Mouse (Mus musculus) forebrain, embryonic 11.5 days (tissue): ENCODE measurements at regions not wholly inside any gene's neighbourhood (a gene's known extent, or its start where the extent isn't known, plus 50 kb on each side); places are given as distances from the start of the nearest gene placed in this dataset.
A peak's percentile ranks its signal among the peaks of the same experiment; 100 is the strongest.

Experiments used
- ATAC-seq: fragments of 200-750 bp; cut with Nextera tagmentation; replicated peaks from 2 replicates; pipeline ENCODE4 v1.8.0; 2017; ENCODE audit warnings: moderate TSS enrichment; ENCODE audit not compliant: low FRiP score
- DNase-seq: peaks from one replicate; pipeline ENCODE4 v3.0.0-alpha.2; 2017; ENCODE audit warnings: low spot score
- H3K27ac ChIP-seq: fragments of 300-500 bp; sonication (generic); 2 replicates; pipeline ENCODE4 v1.5.1; 2014; ENCODE audit warnings: low read depth, low read length
- H3K27me3 ChIP-seq: fragments of 300-500 bp; sonication (generic); 2 replicates; pipeline ENCODE4 v1.6.1; 2014; ENCODE audit warnings: mild to moderate bottlenecking, low read length, mixed read lengths; ENCODE audit not compliant: control insufficient read depth, insufficient read depth
- H3K36me3 ChIP-seq: fragments of 300-500 bp; sonication (generic); 2 replicates; pipeline ENCODE4 v1.6.1; 2014; ENCODE audit warnings: mild to moderate bottlenecking, low read length, moderate library complexity, mixed read lengths; ENCODE audit not compliant: control insufficient read depth, insufficient read depth
- H3K4me1 ChIP-seq: fragments of 300-500 bp; sonication (generic); replicated peaks from 2 replicates; pipeline ENCODE4 v1.6.1; 2014; ENCODE audit warnings: low read length, mixed read lengths; ENCODE audit not compliant: control insufficient read depth, insufficient read depth
- H3K4me2 ChIP-seq: fragments of 300-500 bp; sonication (generic); 2 replicates; pipeline ENCODE4 v1.6.1; 2014; ENCODE audit warnings: low read depth, mild to moderate bottlenecking, low read length, moderate library complexity, mixed read lengths; ENCODE audit not compliant: severe bottlenecking
- H3K4me3 ChIP-seq: fragments of 300-500 bp; sonication (generic); 2 replicates; pipeline ENCODE4 v1.5.1; 2014; ENCODE audit warnings: low read depth, low read length
- H3K9ac ChIP-seq: fragments of 300-500 bp; sonication (generic); 2 replicates; pipeline ENCODE4 v1.6.1; 2014; ENCODE audit warnings: low read length
- H3K9me3 ChIP-seq: fragments of 300-500 bp; sonication (generic); 2 replicates; pipeline ENCODE4 v1.6.1; 2016; ENCODE audit warnings: low read length, mixed read lengths; ENCODE audit not compliant: control insufficient read depth
- WGBS: fragments of 180-500 bp; shearing (Covaris S2); extraction: QIAGEN DNeasy Blood & Tissue Kit; methylation state at CpG from one replicate; pipeline ENCODE4 v1.1.7; 2014; 5-methylcytosine and 5-hydroxymethylcytosine counted together

GRCm38 (mm10) chr3:157842872-157843271 lies 82.0 kb downstream of the Cth start:
- 84% methylated on average over 3 of the region's 3 CpGs for WGBS
- ATAC-seq, result no peak

DNA sequence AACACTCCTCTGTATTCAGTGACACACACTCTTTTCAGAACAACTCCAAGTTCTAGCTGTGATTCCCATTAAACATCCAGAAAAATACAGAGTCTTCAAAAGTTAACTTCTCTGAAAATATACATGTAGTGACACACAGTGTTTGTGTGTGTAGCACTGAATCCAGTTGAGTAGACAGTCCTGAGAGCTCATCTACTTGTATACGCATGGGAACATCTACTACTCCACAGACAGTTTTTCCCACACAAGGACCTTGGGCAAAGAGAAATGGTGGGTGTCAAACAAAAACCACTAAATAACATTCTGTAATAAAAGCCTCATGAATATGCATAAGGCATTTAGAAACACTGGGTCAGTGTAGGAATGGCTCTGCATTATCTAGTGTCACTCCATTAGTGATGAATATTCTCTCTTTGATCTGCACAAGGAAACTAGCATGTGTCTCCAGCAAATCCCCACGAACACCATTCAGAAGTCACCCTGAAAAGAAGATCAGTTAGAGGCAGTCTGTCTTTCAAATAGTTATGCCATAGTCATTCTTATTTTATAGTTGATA lies 83.6 kb downstream of the Cth start:
- Histone ChIP-seq H3K4me3 (no peak overlapping the region), H3K4me2 (no peak overlapping the region), H3K9ac (no peak overlapping the region), H3K4me1 (no peaks in the 10 kb centered on the region), H3K27ac (no peak overlapping the region), H3K36me3 (no peaks in the 10 kb centered on the region), H3K27me3 (no peaks in the 10 kb centered on the region), H3K9me3 (no peaks in the 10 kb centered on the region)
- 48% methylated on average over 2 of the region's 2 CpGs for WGBS
- DNase-seq (no peak), ATAC-seq (peak; percentile 78)

More at GRCm38 (mm10) chr3:157842872-157843271, 82.0 kb downstream of the Cth start:
- no peak for DNase-seq
- H3K27me3 ChIP-seq, result no peaks in the 10 kb centered on the region
- no peaks in the 10 kb centered on the region for H3K9me3 ChIP-seq
- H3K36me3 ChIP-seq, result no peaks in the 10 kb centered on the region
- H3K9ac ChIP-seq, result no peak overlapping the region
- H3K4me3 ChIP-seq, result no peak overlapping the region
- H3K4me2 ChIP-seq, result no peak overlapping the region
- H3K4me1 ChIP-seq, result no peaks in the 10 kb centered on the region
- no peak overlapping the region for H3K27ac ChIP-seq

GRCm38 (mm10) chr3:157804307-157804706 lies 120.6 kb downstream of the Cth start:
- Histone ChIP-seq H3K36me3 (no peaks in the 10 kb centered on the region), H3K4me1 (no peaks in the 10 kb centered on the region), H3K4me2 (no peak overlapping the region), H3K27ac (no peak overlapping the region), H3K4me3 (no peak overlapping the region), H3K27me3 (no peaks in the 10 kb centered on the region), H3K9me3 (no peaks in the 10 kb centered on the region), H3K9ac (no peak overlapping the region)
- ATAC-seq (no peak; the same call in 1 of the 2 replicates), DNase-seq (no peak)
- WGBS, result 68% methylated on average over 3 of the region's 3 CpGs

DNA sequence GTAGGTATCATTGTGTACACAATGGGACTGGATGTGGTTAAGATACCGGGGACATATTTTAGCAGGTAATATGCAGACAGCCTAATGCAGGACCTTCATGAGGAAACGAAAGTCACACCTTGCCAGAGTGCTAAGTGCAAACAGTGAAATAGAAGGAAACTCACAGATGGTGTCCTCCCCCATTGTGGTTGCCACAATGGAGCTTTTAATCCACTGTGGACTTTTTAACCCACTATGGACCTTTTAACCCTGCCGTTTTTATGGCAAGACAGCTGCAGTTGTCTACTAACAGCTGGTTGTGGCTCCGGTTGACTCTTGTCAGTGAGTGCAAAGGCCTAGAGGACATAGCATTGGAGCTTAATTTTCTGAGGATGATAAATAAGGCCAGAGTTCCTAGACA lies 121.5 kb downstream of the Cth start:
- Histone ChIP-seq H3K27me3 (no peaks in the 10 kb centered on the region), H3K36me3 (no peaks in the 10 kb centered on the region), H3K9ac (no peak overlapping the region), H3K27ac (no peak overlapping the region), H3K4me1 (no peaks in the 10 kb centered on the region), H3K9me3 (no peaks in the 10 kb centered on the region), H3K4me2 (no peak overlapping the region), H3K4me3 (no peak overlapping the region)
- ATAC-seq (no peak), DNase-seq (no peak)
- 78% methylated on average over 4 of the region's 4 CpGs for WGBS

- Histone ChIP-seq H3K27me3 (no peaks in the 10 kb centered on the region), H3K4me1 (no peaks in the 10 kb centered on the region), H3K36me3 (no peaks in the 10 kb centered on the region), H3K9me3 (no peaks in the 10 kb centered on the region), H3K27ac (no peak overlapping the region), H3K4me2 (no peak overlapping the region), H3K9ac (no peak overlapping the region), H3K4me3 (no peak overlapping the region)
- WGBS, result 67% methylated on average over 4 of the region's 4 CpGs
- no peak for DNase-seq
- peak; percentile 38 for ATAC-seq
Observed at GRCm38 (mm10) chr3:157787559-157788256, 137.2 kb downstream of the Cth start.

DNA sequence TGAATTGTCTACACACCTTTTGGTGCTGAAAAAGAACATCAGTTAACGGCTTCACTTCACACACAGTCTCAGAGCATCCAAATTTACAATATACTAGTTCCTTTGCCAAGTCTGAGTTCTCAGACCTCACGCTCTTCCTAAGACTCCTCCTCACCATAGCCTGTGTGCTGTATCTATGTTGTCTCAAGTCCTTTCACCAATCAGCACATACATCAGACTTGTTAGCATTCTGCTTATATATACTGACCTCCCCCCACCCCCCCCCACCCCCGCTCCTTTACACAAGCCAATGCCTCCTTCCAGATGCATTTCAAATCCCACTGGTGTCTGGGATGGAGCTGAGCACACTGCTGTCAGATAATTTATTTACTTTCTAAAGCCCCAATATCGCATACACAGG lies 143.8 kb downstream of the Cth start:
- H3K9ac ChIP-seq, result no peak overlapping the region
- no peak overlapping the region for H3K4me2 ChIP-seq
- H3K27me3 ChIP-seq, result no peaks in the 10 kb centered on the region
- no peaks in the 10 kb centered on the region for H3K4me1 ChIP-seq
- WGBS, result 84% methylated on average over 4 of the region's 4 CpGs
- ATAC-seq, result no peak
- no peak for DNase-seq
- no peak overlapping the region for H3K4me3 ChIP-seq
- H3K36me3 ChIP-seq, result no peaks in the 10 kb centered on the region
- H3K9me3 ChIP-seq, result no peaks in the 10 kb centered on the region
- H3K27ac ChIP-seq, result no peak overlapping the region

DNA sequence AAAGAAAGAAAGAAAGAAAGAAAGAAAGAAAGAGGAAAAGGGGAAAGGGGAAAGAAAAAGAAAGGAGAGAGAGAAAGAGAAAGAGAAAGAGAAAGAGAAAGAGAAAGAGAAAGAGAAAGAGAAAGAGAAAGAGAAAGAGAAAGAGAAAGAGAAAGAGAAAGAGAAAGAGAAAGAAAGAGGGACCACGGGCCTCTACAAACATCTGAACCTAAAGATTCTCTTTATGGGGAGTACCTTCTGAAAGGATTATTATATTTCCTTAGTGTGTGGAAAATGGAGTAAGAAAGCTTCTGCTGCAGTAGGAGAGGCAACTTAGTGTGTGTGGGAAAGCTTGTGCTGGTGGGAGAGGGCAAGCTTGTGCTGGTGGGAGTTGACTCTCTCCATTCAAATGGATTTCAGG lies 147.1 kb downstream of the Cth start:
- ATAC-seq, result no peak

DNA sequence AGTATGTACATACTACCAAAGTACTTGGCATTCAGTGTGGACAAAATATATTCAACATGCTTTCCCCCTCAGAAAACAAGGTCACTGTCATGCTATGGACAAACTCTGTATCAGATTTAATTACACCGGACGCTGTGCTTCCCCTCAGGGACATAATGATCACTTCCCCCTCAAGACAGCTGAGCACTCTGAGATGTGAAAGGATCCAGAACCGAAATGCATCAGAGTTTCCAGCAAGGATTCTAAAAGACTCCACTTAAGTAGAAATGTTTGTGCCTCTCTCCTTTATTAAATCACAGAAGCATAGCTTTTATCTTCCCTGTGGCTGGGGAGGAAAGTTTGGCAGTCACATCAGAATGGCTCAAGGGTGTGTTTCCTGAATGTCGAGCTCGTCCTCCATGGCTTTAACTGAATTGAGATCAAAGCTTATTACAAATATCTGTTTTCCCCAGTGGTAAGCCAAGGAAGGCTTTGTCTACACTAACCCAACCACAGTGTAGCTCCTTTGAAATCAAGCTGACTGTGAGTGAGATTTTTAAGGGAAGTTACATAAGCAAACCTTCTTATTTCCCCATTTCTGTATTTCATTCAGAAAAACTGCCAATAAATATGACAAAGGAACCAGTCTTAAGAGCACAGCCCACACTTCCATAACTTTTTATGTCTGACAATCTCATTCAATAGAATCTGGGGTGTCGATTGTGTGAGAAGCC lies 161.2 kb downstream of the Cth start:
- H3K9me3 ChIP-seq, result no peaks in the 10 kb centered on the region
- ATAC-seq (no peak), DNase-seq (no peak)
- 65% methylated on average over 6 of the region's 6 CpGs for WGBS
- no peak overlapping the region for H3K9ac ChIP-seq
- H3K36me3 ChIP-seq, result no peaks in the 10 kb centered on the region
- H3K27me3 ChIP-seq, result no peaks in the 10 kb centered on the region
- H3K4me3 ChIP-seq, result no peak overlapping the region
- no peak overlapping the region for H3K4me2 ChIP-seq
- no peak overlapping the region for H3K27ac ChIP-seq
- H3K4me1 ChIP-seq, result no peaks in the 10 kb centered on the region

More for the DNA sequence above, 147.1 kb downstream of the Cth start:
- WGBS, result 90% methylated on average over 1 of the region's 1 CpGs
- Histone ChIP-seq H3K4me3 (no peak overlapping the region), H3K4me2 (no peak overlapping the region), H3K9ac (no peak overlapping the region), H3K27ac (no peak overlapping the region), H3K27me3 (no peaks in the 10 kb centered on the region), H3K9me3 (no peaks in the 10 kb centered on the region), H3K36me3 (no peaks in the 10 kb centered on the region), H3K4me1 (no peaks in the 10 kb centered on the region)
- DNase-seq, result no peak
